Mouse (Mus musculus) heart, postnatal 10 days (tissue): ENCODE results near the gene Grwd1. TPM values are rescaled to one million over a fixed set of nuclear protein-coding genes. Genes with fewer than 3 reads are reported as not detected.
"Not testable (repeated sequence)": the region's sequence is repeated elsewhere in the genome, so short reads cannot be mapped to it uniquely, and the experiment has no call there.

ENCODE experiments used
- DNase-seq, 2 experiments: peaks; one replicate each; pipeline ENCODE4 v3.0.0; 2021
- intact Hi-C: fragments of 180-260 bp; cut with DNase I; formaldehyde crosslinking; loops from one replicate; pipeline ENCODE4 v1.15.1; 2025
- total RNA-seq, 2 experiments: library from RNA; stranded (reverse); gene quantifications; 2 replicates each; pipeline ENCODE4 v1.2.3; 2021

Gene Grwd1
- 10 to 100 TPM; 14.6 to 17.1 TPM for total RNA-seq

DNA sequence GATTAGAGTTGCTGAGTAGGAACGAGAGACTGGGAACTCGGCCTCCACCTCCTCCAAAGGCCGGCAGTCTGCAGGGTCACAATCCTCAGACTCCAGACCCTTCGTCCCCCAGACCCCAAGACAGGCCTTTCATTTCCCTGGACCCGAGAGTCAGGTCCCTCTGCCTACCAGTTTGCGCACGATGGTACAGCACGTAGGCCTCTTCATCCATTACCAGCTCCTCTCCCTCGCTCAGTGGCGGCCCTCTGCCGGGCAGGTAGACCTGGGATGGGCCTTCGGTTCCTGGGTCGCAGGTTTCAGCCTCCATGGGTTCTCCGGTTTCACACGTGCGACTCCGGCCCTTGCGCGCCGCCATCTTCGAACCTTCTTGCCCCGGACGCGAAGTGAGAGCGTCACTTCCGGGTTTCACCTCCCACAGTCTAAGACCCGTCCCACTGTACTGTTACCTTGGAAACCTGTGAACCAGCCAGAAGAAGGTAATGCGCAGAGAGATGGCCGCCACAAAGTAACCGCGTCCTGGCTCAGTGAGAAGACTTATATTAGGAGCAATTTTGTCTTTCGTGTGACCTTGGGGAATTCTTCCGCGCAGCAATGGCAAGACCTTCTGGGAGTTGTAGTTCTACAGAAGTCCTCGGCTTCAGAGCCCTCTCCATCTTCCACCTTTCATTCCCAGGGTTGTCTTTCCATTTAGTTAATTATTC lies at the start of gene Grwd1:
Gene Grwd1 (minus strand): TSS at position 518 of the 701 bp plus-strand sequence.
- intact Hi-C loops = loop anchor here (2.0 kb wide), 1 partner anchor 34 kb away; no protein-coding TSS in a partner anchor
- peak; percentile 90 to 93 for DNase-seq

DNA sequence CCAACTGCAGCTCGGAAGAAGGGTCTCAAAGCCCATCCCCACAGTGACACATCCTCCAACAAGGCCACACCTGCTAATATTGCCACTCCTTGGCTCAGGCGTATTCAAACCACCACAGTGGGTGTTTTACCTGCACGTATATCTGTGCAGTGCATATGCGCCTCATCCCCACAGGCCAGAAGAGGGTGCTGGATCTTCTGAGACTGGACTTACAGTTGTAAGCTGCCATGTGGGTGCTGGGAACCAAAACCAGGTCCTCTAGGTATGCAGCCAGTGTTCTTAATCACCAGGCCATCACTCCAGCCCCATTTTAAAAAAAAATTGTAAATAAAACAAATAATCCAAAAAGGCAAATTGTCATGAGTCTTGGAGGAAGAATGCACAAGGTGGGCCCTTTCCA lies 49.8 kb upstream of the Grwd1 start:
- intact Hi-C loops = no loop called here
- DNase-seq = no peak

DNA sequence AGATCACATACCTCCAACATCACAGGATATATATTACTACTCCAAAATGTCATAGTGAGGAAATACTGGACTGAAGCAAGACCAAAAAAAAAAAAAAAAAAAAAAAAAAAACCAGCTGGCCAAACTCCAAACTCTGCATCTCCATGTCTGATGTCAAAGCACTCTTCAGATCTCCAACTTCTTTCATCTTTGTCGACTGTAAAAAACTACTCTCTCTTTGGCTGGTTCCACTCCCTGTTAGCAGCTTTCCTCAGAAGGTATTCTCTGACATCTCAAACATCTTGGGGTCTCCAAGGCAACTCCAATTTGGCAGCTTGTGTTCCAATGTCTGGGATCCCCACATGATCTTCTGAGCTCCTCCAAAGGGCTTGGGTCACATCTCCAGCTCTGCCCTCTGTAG lies 47.5 kb upstream of the Grwd1 start, which contains the start of gene Grin2d:
Gene Grin2d (minus strand): TSS at position 101 of the 400 bp plus-strand sequence.
- intact Hi-C loops, DNase-seq: not testable (repeated sequence)

DNA sequence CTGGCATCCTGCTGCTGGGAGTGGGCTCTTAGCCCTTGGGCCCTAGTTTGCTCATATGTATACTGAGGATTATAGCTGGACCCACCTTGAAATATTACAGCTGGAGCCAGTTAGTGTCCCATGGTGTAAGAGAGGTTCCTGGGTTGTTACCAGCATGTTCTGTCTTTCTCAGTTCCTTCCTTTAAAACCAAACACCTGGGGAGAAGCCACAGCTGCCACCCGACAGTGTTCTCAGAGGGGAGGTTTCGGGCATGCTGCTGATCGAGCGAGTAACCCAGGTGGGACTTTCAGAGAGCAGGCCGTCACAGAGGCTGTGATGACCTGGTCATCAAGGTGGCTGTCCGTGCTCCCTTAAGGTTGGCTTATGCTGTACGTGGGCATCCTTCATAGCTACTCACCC lies 46.2 kb upstream of the Grwd1 start:
- intact Hi-C loops = no loop called here
- no peak for DNase-seq

DNA sequence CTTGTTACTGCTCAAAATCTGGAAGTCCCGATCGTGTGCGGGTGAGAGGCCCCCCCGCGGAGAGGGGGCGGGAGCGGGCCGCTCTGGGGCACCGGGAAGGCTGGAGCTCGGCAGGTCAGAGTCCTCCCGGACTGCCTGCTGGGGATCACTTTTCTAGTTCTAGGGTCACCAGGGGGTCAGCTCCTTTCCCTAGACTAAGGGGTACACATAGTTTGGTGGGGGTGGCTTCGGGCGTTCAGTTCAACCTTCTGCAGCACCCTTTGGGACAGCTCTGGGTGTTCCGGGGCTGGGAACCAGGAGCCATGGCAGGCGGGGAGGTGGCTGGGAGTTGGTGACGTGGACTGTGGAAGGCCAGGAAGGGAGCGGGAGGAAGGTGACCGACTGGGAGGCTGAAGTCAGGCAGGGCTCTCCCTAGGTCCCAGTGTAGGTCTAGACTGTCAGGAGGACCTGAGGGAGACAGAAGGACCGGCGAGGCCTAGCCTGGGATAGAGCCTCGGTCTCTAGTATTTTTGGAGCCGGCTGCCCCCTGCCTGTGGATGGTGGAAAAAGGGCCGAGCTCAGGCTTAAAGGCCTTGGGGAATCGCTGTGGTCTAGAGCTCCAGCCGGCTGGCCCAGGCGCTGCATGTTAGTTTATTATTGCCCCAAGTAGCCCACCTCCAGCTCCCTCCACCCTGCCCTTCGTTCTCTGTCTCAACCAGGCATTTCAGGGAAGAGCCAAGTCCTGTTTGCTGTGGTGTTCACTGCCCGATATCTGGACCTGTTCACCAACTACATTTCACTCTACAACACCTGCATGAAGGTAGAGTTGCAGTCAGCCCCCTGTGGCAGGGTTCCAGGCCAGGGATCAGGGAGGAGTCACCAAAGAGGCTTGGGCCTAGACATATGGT lies 42.6 kb upstream of the Grwd1 start:
- DNase-seq = peak; percentile 76 to 77
- intact Hi-C loops = loop anchor here (1.0 to 2.0 kb wide), 2 partner anchors 51 to 136 kb away; partner anchors contain the start of gene Ccdc114

DNA sequence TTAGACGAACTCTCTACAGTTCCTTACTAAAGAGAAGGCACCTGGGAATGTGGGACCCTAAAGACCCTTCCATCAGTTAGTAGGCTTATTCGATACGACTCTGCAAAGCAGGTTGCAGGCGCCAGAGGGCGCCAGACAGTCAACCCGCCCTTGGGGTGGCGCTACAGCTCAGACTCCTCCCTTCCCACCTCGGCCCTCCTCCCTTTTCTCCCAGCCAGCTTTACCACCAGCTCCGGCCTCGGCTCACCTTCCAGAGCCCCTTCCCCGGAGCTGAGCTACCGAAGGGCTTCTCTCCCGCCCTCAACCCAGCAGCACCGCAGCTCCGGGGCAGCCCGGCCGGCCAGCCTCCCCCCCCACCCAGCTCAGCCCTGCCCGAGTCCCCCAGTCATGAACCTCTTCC lies 41.9 kb upstream of the Grwd1 start, which contains the start of gene Kdelr1:
Gene Kdelr1 (plus strand): TSS at position 149 of the 400 bp plus-strand sequence.
- peak; percentile 93 for DNase-seq
- intact Hi-C loops = loop anchor here (1.0 to 2.0 kb wide), 3 partner anchors 52 to 137 kb away; partner anchors contain the start of gene Ccdc114

DNA sequence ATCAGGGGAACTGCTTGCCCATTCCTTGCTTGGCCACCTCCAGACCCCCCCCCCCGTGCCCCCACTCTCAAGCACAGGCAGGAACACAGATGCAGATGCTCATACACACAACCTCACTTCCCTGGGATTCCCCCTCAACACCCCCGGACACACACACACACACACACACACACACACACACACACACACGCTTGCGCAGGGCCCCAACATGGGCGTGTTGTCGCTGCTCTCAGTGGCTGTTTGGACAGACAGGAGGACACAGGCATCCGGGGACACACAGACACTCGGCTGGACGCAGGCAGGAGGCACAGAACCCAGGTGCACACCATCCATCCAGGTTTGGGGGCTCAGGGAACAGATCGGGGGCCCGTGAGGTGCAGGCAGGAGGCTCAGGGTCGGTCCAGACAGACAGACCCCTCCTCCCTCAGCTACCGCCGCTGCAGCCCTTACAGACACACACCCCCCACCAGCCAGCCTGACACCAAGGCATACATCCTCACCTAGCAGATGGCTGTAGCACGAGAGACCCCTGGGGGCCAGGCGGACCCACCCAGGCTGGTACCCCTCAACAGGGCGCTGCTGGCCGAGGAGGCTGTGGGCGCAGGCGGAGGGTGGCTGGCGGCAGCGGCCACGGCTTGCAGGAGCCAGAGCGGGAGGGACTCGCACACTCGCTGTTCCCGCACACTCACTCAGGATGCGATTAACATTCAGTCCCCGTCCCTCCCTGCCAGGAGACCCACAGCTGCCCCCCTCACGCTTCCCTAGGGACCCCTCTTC lies 39.7 kb upstream of the Grwd1 start:
- intact Hi-C loops = no loop called here
- DNase-seq = no peak

DNA sequence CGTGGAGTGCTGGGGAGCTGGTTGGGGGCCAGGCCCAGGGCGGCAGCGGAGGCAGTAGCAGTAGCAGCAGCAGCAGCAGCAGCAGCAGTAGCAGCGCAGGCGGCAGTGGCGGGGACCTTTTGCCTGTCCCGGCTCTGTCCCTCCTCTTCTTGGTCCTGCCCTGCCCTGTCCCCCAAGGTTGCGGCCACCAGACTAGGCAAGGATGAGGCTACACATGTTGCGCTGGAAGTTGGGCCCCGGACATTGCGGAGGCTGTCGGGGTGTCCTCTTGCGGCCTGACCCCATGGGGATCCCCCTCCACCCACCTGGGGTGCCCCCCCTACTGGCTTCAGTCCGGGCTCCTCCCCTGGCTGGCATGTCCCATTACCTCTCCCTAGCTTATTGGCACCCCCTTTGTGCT lies 39.0 kb upstream of the Grwd1 start:
- no peak for DNase-seq
- intact Hi-C loops = no loop called here

DNA sequence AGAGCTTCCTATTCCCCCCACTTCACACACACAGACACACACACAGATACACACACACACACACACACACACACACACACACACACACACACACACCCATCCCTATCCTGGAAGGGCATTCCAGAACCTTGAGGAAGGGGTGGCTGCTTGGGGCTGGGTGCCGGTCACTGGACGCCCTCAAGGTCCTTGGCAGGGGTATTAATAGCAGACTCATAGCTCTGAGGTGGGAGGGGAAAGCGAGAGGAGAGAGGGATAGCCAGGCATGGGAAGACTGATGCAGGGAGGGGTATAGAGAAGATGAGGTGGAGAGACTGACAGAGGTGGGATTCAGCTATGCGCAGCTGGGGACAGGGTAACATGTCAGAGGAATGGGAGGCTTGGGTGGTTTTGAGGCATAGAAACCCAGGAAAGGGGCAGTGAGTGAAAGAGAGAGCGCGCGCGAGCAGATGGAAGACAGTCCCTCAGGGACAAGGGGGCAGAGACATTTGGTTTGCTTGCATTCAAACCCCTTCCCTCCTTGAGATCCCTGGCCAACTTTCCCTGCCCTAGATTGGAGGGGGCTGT lies 38.4 kb upstream of the Grwd1 start:
- intact Hi-C loops = no loop called here

DNA sequence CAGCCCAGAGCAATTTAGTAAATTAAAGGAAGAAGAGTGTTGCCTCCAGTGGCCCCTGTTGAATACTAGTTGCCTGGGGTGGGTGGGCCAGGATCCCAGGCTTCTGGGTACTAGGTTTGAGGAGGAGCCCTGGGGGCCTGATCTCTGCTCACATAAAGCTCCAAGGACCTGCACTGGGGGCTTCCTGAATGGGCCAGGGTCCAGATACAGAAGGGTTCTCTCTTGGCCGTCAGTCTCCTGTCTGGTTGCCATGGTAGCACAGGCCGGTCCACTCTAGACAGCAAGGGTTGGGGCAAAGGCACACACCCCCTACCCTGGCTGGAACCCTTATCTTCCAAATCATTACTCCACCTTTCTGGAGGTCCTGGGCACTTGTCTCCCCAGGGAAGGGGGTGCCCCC lies 37.1 kb upstream of the Grwd1 start:
- intact Hi-C loops = no loop called here
- no peak for DNase-seq

More for the DNA sequence above, 38.4 kb upstream of the Grwd1 start:
- peak in 1 of 2 experiments; percentile 43 for DNase-seq

DNA sequence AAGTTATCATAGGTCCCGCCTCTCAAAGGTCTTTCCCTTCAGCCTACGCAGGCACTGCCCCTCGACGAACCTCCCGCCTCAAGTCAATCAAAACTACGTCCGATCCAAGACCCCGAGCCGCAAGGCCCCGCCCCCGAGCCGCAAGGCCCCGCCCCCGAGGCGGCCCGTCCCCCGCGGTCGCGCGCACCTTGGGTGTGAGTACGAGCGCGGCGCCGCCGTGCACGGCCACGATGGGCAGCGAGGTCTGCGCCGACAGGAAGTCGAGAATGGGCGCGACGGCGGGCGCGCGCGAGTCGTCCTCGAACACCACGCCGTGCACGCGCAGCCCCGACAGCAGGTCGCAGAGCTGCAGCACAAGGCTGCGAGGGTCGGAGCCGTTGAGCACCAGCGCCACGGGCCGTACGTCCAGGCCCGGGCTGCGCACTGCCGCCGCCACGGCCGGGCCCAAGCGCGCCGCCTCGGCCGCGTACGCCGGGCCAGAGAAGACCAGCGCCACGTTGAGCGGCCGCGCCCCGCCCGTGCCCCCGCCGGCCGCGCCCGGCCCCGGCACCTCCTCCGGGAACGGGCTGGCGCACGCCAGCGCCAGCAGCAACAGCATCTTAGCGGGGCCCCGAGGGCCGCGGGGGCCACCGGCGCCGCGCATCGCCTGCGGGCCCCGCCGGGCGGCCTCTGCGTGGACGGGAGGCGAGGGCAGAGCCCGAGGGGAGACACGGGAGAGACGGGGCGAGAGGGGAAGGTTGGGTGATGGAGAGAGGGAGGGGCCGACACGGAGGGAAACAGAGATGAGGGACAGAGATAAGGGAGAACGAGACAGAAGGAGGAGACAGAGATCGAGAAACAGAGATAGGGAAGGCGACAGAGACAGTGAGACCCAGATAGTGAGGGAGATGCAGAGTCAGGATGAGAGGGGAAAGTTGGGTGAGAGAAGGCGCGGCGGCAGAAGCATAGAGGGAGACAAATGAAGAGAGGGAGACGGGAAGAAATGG lies 35.5 kb upstream of the Grwd1 start:
- DNase-seq = peak; percentile 93 to 96
- intact Hi-C loops = loop anchor here (2.0 kb wide), 1 partner anchor 35 kb away; the partner anchor contains the start of gene Grwd1

DNA sequence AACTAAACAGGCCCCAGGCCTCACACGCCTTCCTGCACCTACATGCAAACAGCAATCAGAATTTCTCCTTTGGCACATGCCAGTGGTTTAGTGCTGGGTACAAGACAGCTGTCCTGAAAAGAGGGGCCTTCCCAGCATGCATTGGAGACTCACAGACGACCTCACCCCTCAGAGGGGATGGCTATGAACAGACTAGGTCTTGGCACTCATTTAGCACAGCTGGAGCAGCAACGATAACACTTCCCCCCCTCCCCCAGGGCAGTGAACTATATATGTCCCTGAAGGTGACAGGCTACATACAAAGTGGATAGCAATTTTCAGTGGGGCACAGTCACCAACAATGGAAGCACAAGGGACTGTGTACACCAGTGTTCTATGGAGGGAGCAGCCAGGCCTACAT lies 33.7 kb upstream of the Grwd1 start:
- no peak for DNase-seq
- intact Hi-C loops = loop anchor here (2.0 kb wide), 1 partner anchor 34 kb away; the partner anchor contains the start of gene Grwd1

DNA sequence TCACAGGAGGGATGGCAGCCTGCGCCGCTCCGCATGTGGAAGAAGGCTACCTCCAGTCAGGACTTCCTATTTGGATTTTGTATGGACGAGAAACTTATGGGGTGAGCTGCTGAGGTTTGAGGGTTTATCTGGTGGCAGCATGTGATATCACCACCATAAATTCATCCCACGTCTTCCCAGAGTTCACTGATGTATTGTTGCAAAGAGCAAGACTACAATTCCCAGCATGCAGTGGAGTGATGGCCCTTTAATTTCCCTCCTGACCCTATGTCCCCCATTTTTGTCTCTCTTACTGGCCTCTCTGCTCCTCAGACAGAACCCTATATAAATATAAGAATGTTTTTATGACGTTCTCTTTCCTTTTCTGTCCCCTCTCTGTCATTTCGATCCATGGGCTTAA lies 32.1 kb upstream of the Grwd1 start:
- no peak for DNase-seq
- intact Hi-C loops = no loop called here

DNA sequence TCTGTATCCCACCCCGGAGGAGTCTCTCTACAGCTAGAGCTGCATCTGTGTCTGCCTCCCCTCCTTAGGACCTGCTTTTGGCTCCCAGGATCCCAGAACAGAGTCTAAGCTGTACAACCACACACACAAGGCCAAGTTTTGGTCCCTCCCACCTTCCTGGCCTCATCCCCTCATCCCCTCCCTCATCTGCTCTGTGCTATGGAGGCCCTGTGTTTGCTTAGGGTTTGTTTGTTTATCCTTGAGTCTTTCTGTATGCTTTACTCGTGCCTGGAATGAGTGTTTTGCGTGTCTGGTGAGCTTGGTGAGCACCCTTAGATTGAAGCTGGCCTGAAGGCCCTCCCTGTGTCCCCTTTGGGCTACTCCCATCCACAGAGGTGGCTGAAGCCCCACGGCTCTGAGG lies 28.3 kb upstream of the Grwd1 start:
- no peak for DNase-seq
- intact Hi-C loops = no loop called here

DNA sequence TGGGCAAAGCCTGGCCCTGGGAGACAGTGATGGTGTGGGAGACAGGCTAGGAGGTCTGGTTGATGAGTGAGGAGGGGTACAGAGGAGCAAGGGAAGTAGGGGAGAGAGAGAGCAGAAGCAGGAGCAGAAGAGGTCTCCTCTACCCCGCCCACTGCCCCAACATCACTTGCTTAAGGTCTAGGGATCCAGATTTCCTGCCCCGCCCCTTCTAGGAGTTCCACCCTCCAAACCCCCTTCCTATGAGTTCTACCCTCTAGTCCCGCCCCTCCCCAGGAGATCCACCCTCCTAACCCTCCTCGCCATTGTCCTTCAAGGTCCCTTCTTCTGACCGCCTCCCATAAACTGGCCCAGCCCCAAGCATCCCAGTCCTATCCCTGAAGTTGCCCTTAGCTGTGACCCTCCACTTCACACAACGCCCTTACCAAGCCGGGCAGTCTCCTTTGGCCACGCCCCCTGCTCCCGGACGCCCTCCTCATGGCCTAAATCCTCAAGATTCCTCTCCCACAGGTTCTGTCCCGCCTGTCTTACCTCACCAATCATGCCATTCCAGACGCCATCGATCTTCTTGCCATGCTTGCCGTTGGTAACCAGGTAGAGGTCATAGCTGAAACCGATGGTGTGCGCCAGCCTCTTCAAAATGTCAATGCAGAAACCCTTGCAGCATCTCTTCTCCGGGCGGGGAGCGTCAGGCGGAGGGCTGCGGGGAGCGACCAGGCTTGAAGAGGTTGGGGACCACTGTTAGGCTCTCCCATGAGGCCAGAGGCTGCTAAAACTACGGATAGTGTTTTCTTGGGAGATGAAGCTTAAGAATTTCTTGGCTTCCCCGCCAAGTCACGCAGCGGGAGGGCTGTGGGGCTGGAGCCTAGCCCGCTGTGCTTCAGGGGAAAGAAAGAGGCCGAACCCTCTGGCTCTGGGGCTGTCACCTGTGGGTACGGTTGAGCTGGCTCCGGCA lies 26.5 kb upstream of the Grwd1 start:
- no peak for DNase-seq
- intact Hi-C loops = no loop called here

DNA sequence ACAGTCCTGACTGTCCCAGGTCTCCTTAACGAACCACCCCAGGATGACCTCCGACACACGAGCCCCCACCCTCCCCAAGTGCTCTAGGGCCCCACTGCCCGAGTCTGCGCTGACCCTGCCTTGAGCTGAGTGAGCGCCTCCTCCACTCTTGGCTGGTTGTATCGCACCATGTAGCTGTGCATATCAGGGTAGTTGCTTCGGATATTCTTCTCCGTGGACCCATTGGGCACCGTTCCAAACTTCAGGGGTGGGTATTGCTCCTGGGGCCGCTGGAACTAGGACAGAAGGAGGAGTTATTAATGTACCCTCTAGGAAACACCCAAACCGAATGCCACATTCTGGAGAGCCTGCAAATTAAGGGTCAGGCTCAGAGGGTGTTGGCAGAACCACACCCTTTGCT lies 22.3 kb upstream of the Grwd1 start:
- no peak for DNase-seq
- intact Hi-C loops = no loop called here

DNA sequence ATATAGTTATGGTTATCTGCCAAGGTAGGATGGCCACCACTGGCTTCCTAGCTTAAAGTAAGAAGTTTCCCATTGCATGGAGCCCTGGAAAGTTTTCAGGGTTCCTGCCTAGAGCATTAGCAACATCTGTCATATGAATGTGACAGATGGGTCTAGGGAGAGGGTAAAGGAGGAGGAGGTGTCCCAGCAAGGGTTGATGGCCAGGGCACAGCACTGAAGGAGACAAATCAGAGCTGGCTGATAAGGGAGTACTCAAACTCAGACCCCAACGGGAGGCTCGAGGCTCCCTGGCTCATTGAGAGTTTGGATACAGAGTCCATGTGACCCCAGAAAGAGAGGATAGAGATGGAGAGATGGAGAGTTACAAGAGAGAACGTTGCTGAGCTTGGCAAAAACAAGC lies 19.9 kb upstream of the Grwd1 start:
- DNase-seq = no peak
- intact Hi-C loops = no loop called here

DNA sequence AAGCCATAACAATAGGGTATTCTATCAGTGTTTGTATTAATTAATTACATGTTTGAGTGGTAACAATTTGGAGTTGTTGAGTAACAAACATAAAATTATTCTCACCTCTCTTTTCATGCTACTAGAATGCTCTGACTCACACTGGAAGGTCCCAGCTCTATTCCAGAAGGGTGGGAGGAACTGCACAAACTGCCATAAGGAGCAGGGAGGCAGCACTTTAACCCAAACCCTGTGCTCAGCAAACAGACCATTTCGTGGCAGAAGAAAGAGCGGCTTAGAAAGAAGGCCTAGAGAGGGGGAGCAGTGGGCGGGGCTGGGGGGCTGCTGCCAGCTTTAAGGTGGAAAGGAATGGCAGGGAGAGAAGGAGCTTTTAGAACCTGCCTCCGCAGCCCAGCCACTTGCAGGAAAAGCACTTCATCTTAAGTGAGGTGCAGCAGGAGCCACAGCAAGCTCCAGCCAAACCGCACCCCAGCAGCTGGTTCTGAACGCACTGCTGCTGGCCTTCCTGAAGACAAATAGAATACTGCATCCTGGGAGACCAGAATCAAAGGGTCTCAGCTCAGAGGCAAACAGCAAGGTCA lies 17.8 kb upstream of the Grwd1 start:
- intact Hi-C loops = no loop called here
- DNase-seq = no peak
